Mouse (Mus musculus) hindbrain, embryonic 13.5 days (tissue): ENCODE measurements around the gene BC004004. TPM values are rescaled to one million over a fixed set of nuclear protein-coding genes. Genes with fewer than 3 reads are reported as not detected.

ENCODE experiments used
- ATAC-seq: fragments of 200-750 bp; cut with Nextera tagmentation; 2 replicates; pipeline ENCODE4 v1.8.0; 2017; ENCODE audit warnings: moderate TSS enrichment; ENCODE audit not compliant: low FRiP score
- H3K27ac ChIP-seq: fragments of 300-500 bp; sonication (generic); 2 replicates; pipeline ENCODE4 v1.5.1; 2015; ENCODE audit warnings: inconsistent platforms, mild to moderate bottlenecking, moderate library complexity
- H3K27me3 ChIP-seq: fragments of 300-500 bp; sonication (generic); 2 replicates; pipeline ENCODE4 v1.6.1; 2015; ENCODE audit warnings: mild to moderate bottlenecking, inconsistent platforms
- H3K36me3 ChIP-seq: fragments of 300-500 bp; sonication (generic); 2 replicates; pipeline ENCODE4 v1.6.1; 2015; ENCODE audit warnings: mild to moderate bottlenecking, inconsistent platforms
- H3K4me1 ChIP-seq: fragments of 300-500 bp; sonication (generic); replicated peaks from 2 replicates; pipeline ENCODE4 v1.6.1; 2015; ENCODE audit warnings: inconsistent platforms
- H3K4me2 ChIP-seq: fragments of 300-500 bp; sonication (generic); 2 replicates; pipeline ENCODE4 v1.6.1; 2015; ENCODE audit warnings: inconsistent platforms, mild to moderate bottlenecking, moderate library complexity
- H3K4me3 ChIP-seq: fragments of 300-500 bp; sonication (generic); 2 replicates; pipeline ENCODE4 v1.5.1; 2015; ENCODE audit warnings: mild to moderate bottlenecking, inconsistent platforms
- H3K9ac ChIP-seq: fragments of 300-500 bp; sonication (generic); 2 replicates; pipeline ENCODE4 v1.6.1; 2015; ENCODE audit warnings: mild to moderate bottlenecking, inconsistent platforms
- H3K9me3 ChIP-seq: fragments of 300-500 bp; sonication (generic); 2 replicates; pipeline ENCODE4 v1.6.1; 2016; ENCODE audit warnings: inconsistent platforms
- WGBS: fragments of 180-500 bp; shearing (Covaris S2); methylation state at CpG from one replicate; pipeline ENCODE4 v1.1.7; 2015; 5-methylcytosine and 5-hydroxymethylcytosine counted together
- polyA plus RNA-seq: library from polyadenylated mRNA; unstranded; fragments of >200 nt; fragmentation: Nextera tagmentation; extraction: Ambion mirVana; gene quantifications from 2 replicates; pipeline ENCODE4 v1.2.1, GENCODE M21; 2015

BC004004 gene
- polyA plus RNA-seq, 1 experiment from 2014 or later: 111 TPM

GRCm38 (mm10) chr17:29336266-29336990 lies 67.8 kb downstream of the BC004004 start:
- ATAC-seq: no peak
- no peak overlapping the region for H3K4me2 ChIP-seq
- no peak overlapping the region for H3K4me3 ChIP-seq
- H3K27me3 ChIP-seq: no peaks in the 10 kb centered on the region
- H3K9ac ChIP-seq: no peak overlapping the region
- peaks cover 31% of the 10 kb centered on the region for H3K4me1 ChIP-seq
- no peaks in the 10 kb centered on the region for H3K9me3 ChIP-seq
- no peak overlapping the region for H3K27ac ChIP-seq
- H3K36me3 ChIP-seq: peaks cover 89% of the 10 kb centered on the region
- 96% methylated on average over 19 of the region's 19 CpGs for WGBS

GRCm38 (mm10) chr17:29337979-29338823 lies 69.6 kb downstream of the BC004004 start:
- Histone ChIP-seq H3K9ac (peak overlapping the region; percentile 30; the same call in 1 of the 2 replicates), H3K4me2 (no peak overlapping the region), H3K4me1 (peaks cover 43% of the 10 kb centered on the region), H3K4me3 (no peak overlapping the region), H3K27me3 (no peaks in the 10 kb centered on the region), H3K9me3 (no peaks in the 10 kb centered on the region), H3K27ac (peak overlapping the region; percentile 78), H3K36me3 (peaks cover 84% of the 10 kb centered on the region)
- WGBS: 77% methylated on average over 9 of the region's 9 CpGs
- peak; percentile 23; the same call in 1 of the 2 replicates for ATAC-seq

- Histone ChIP-seq H3K9ac (peak overlapping the region; percentile 30), H3K9me3 (no peaks in the 10 kb centered on the region), H3K36me3 (peaks cover 81% of the 10 kb centered on the region), H3K4me3 (no peak overlapping the region), H3K27ac (peak overlapping the region; percentile 78), H3K4me2 (no peak overlapping the region), H3K27me3 (no peaks in the 10 kb centered on the region), H3K4me1 (peaks cover 49% of the 10 kb centered on the region)
- ATAC-seq: no peak
- 84% methylated on average over 11 of the region's 11 CpGs for WGBS
Observed at GRCm38 (mm10) chr17:29339170-29339768, 70.7 kb downstream of the BC004004 start.

GRCm38 (mm10) chr17:29340406-29341261 lies 72.0 kb downstream of the BC004004 start:
- peak overlapping the region; percentile 78; the same call in 1 of the 2 replicates for H3K27ac ChIP-seq
- no peak overlapping the region for H3K4me2 ChIP-seq
- WGBS: 87% methylated on average over 18 of the region's 18 CpGs
- H3K4me1 ChIP-seq: peaks cover 57% of the 10 kb centered on the region
- no peak for ATAC-seq
- 0 out of 2 replicates have a peak overlapping the region, but pooled peaks have one; percentile 24 for H3K9ac ChIP-seq
- no peaks in the 10 kb centered on the region for H3K27me3 ChIP-seq
- H3K9me3 ChIP-seq: no peaks in the 10 kb centered on the region
- H3K36me3 ChIP-seq: peaks cover 74% of the 10 kb centered on the region
- no peak overlapping the region for H3K4me3 ChIP-seq

- Histone ChIP-seq H3K9me3 (no peaks in the 10 kb centered on the region), H3K36me3 (peaks cover 65% of the 10 kb centered on the region), H3K27ac (peak overlapping the region; percentile 78), H3K9ac (peak overlapping the region; percentile 53; the same call in 1 of the 2 replicates), H3K4me1 (peaks cover 67% of the 10 kb centered on the region), H3K4me2 (peak overlapping the region; percentile 8; the same call in 1 of the 2 replicates), H3K27me3 (no peaks in the 10 kb centered on the region), H3K4me3 (no peak overlapping the region)
- WGBS: 29% methylated on average over 9 of the region's 9 CpGs
- peak; percentile 23; the same call in 1 of the 2 replicates for ATAC-seq
Observed at GRCm38 (mm10) chr17:29341591-29342003, 73.0 kb downstream of the BC004004 start.

GRCm38 (mm10) chr17:29342010-29342910 lies 73.7 kb downstream of the BC004004 start:
- no peak overlapping the region for H3K4me3 ChIP-seq
- H3K9me3 ChIP-seq: no peaks in the 10 kb centered on the region
- H3K4me2 ChIP-seq: peak overlapping the region; percentile 8; the same call in 1 of the 2 replicates
- peak overlapping the region; percentile 78 for H3K27ac ChIP-seq
- H3K27me3 ChIP-seq: no peaks in the 10 kb centered on the region
- H3K36me3 ChIP-seq: peaks cover 58% of the 10 kb centered on the region
- 50% methylated on average over 13 of the region's 13 CpGs for WGBS
- peak; percentile 12; the same call in 1 of the 2 replicates for ATAC-seq
- H3K9ac ChIP-seq: peak overlapping the region; percentile 53; the same call in 1 of the 2 replicates
- peaks cover 68% of the 10 kb centered on the region for H3K4me1 ChIP-seq

GRCm38 (mm10) chr17:29343241-29343640 lies 74.7 kb downstream of the BC004004 start:
- Histone ChIP-seq H3K4me3 (no peak overlapping the region), H3K9ac (no peak overlapping the region), H3K4me1 (peaks cover 69% of the 10 kb centered on the region), H3K9me3 (no peaks in the 10 kb centered on the region), H3K36me3 (peaks cover 50% of the 10 kb centered on the region), H3K27ac (no peak overlapping the region), H3K4me2 (no peak overlapping the region), H3K27me3 (no peaks in the 10 kb centered on the region)
- ATAC-seq: no peak
- WGBS: 93% methylated on average over 5 of the region's 5 CpGs

GRCm38 (mm10) chr17:29345272-29345671 lies 76.7 kb downstream of the BC004004 start:
- Histone ChIP-seq H3K4me2 (peak overlapping the region; percentile 71), H3K9me3 (no peaks in the 10 kb centered on the region), H3K27me3 (no peaks in the 10 kb centered on the region), H3K36me3 (peaks cover 30% of the 10 kb centered on the region), H3K9ac (peak overlapping the region; percentile 93), H3K27ac (peak overlapping the region; percentile 95; the same call in 1 of the 2 replicates), H3K4me3 (peak overlapping the region; percentile 87), H3K4me1 (peaks cover 56% of the 10 kb centered on the region)
- 96% methylated on average over 12 of the region's 12 CpGs for WGBS
- ATAC-seq: no peak

- H3K4me2 ChIP-seq: peak overlapping the region; percentile 71
- H3K9ac ChIP-seq: peak overlapping the region; percentile 93
- H3K27ac ChIP-seq: peak overlapping the region; percentile 95
- H3K4me3 ChIP-seq: peak overlapping the region; percentile 87
- H3K36me3 ChIP-seq: peaks cover 21% of the 10 kb centered on the region
- 0 out of 2 replicates have a peak, but pooled peaks have one; percentile 4 for ATAC-seq
- H3K9me3 ChIP-seq: no peaks in the 10 kb centered on the region
- H3K27me3 ChIP-seq: no peaks in the 10 kb centered on the region
- H3K4me1 ChIP-seq: peaks cover 45% of the 10 kb centered on the region
- 3% methylated on average over 11 of the region's 11 CpGs for WGBS
Observed at GRCm38 (mm10) chr17:29346496-29347125, 78.0 kb downstream of the BC004004 start.

- peak overlapping the region; percentile 93 for H3K9ac ChIP-seq
- no peaks in the 10 kb centered on the region for H3K9me3 ChIP-seq
- peak overlapping the region; percentile 95 for H3K27ac ChIP-seq
- ATAC-seq: peak; percentile 34
- whole genome bisulfite sequencing: under 1% methylated on average over 44 of the region's 45 CpGs
- peaks cover 40% of the 10 kb centered on the region for H3K4me1 ChIP-seq
- H3K4me3 ChIP-seq: peak overlapping the region; percentile 87
- H3K4me2 ChIP-seq: peak overlapping the region; percentile 71
- H3K36me3 ChIP-seq: peaks cover 19% of the 10 kb centered on the region
- no peaks in the 10 kb centered on the region for H3K27me3 ChIP-seq
Observed at GRCm38 (mm10) chr17:29347126-29347644, 78.6 kb downstream of the BC004004 start.
